Mouse (Mus musculus) C2C12 (cell line): ENCODE results near the gene Cpb1. TPM values are rescaled to one million over a fixed set of nuclear protein-coding genes. Genes with fewer than 3 reads are reported as not detected.

Experiments
- H3K27me3 ChIP-seq: one replicate; pipeline ENCODE4 v1.6.1; 2011; ENCODE audit not compliant: control insufficient read depth, insufficient read depth, insufficient read length
- H3K36me3 ChIP-seq: one replicate; pipeline ENCODE4 v1.6.1; 2011; ENCODE audit not compliant: control insufficient read depth, insufficient read depth
- H3K4me3 ChIP-seq: one replicate; pipeline ENCODE4 v1.5.1; 2011; ENCODE audit warnings: mild to moderate bottlenecking, control low read depth; ENCODE audit not compliant: poor library complexity, insufficient read depth, severe bottlenecking
- H3K79me2 ChIP-seq: one replicate; pipeline ENCODE4 v1.6.1; 2011; ENCODE audit not compliant: control insufficient read depth, insufficient read depth
- H3K79me3 ChIP-seq: one replicate; pipeline ENCODE4 v1.6.1; 2011; ENCODE audit warnings: low read depth, control low read depth
- H3ac ChIP-seq: one replicate; pipeline ENCODE3; 2011; ENCODE audit warnings: low read depth; ENCODE audit not compliant: control insufficient read depth, insufficient read length
- CEBPB ChIP-seq: IDR thresholded peaks from one replicate; pipeline ENCODE4 v1.6.1; 2011; ENCODE audit warnings: low read depth, mild to moderate bottlenecking, control low read depth, moderate library complexity
- CTCF ChIP-seq: IDR thresholded peaks from one replicate; pipeline ENCODE4 v1.5.1; 2011; ENCODE audit not compliant: control insufficient read depth, insufficient read depth, insufficient read length
- FOSL1 ChIP-seq: IDR thresholded peaks from one replicate; pipeline ENCODE4 v1.8.0; 2011; ENCODE audit warnings: mild to moderate bottlenecking, low read length; ENCODE audit not compliant: poor library complexity, insufficient read depth, severe bottlenecking
- MAX ChIP-seq: IDR thresholded peaks from one replicate; pipeline ENCODE4 v1.6.1; 2011; ENCODE audit warnings: mild to moderate bottlenecking, control low read depth
- MYOD1 ChIP-seq: IDR thresholded peaks from one replicate; pipeline ENCODE4 v1.6.1; 2011; ENCODE audit warnings: low read depth; ENCODE audit not compliant: control insufficient read depth, insufficient read length
- MYOG ChIP-seq: IDR thresholded peaks from one replicate; pipeline ENCODE4 v1.6.1; 2011; ENCODE audit not compliant: control insufficient read depth, insufficient read length; ENCODE audit errors: extremely low read depth
- USF1 ChIP-seq: IDR thresholded peaks from one replicate; pipeline ENCODE4 v1.6.1; 2011; ENCODE audit warnings: low read depth, mild to moderate bottlenecking, control low read depth, moderate library complexity
- microRNA-seq: library from miRNA; unstranded; fragments of <30 nt; microRNA quantifications from one replicate; pipeline ENCODE4, GENCODE M21; 2019; ENCODE audit warnings: borderline microRNAs expressed
- polyA plus RNA-seq: library from polyadenylated mRNA; unstranded; fragments of >200 nt; fragmentation: generic; extraction: Trizol; gene quantifications from one replicate; pipeline ENCODE4 v1.2.1, GENCODE M21; 2012; ENCODE audit warnings: missing spikeins

The Cpb1 gene
- polyA plus RNA-seq, 1 experiment: not detected

- Histone ChIP-seq H3K79me3 (no peaks in the 10 kb centered on the region), H3K36me3 (no peaks in the 10 kb centered on the region), H3K4me3 (no peak overlapping the region), H3K79me2 (no peaks in the 10 kb centered on the region), H3ac (no peak overlapping the region), H3K27me3 (no peaks in the 10 kb centered on the region)
- TF ChIP-seq FOSL1 (no peak), MYOD1 (no peak), CEBPB (no peak), MAX (no peak), USF1 (no peak), MYOG (no peak), CTCF (no peak)
Measured at GRCm38 (mm10) chr3:20222926-20223698, 52.4 kb downstream of the Cpb1 start.

DNA sequence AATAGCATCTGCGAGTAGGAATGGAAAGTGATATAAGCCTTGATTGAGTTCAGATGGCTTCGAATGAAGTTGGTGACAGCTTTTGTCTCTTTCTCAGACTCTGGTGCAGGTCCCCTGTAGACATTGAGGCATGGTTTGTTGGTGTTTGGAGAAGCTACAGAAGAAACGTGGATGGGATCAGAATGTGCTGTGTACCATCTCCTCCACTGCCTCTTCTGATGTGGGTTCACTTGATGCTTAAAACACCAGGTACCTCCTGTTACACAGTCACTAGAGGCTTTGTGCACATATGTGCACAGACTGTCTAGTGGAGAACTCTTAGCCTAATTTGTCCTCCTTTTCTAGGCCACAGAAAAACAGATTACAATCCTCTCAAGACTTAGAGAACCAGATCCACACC is 53.4 kb downstream of the Cpb1 start:
- no peak overlapping the region for H3K4me3 ChIP-seq
- H3K79me2 ChIP-seq: no peaks in the 10 kb centered on the region
- TF ChIP-seq USF1: no peak
- no peak for TF ChIP-seq MYOD1
- TF ChIP-seq MAX: no peak
- no peak for TF ChIP-seq CTCF
- no peak for TF ChIP-seq FOSL1
- no peak for TF ChIP-seq MYOG
- TF ChIP-seq CEBPB: no peak
- H3ac ChIP-seq: no peak overlapping the region
- H3K36me3 ChIP-seq: no peaks in the 10 kb centered on the region
- H3K79me3 ChIP-seq: no peaks in the 10 kb centered on the region
- no peaks in the 10 kb centered on the region for H3K27me3 ChIP-seq

DNA sequence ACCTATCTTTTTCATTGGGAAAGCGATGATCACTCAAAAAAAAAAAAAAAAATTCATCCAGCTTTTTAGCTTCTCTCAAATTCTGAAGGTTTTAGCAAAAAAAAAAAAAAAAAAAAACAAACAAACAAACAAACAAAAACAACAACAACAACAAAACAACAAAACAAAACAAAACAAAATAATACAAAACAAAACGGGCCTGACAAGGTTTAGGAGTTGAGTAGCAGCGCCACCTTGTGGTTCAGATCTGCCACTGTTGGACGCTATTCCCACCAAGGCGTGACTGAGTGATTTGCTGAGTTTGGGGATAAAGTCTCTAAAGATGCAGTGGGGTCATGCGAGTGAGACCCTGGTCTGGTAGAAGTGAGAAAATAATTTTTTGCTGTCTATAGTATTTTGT is 76.7 kb downstream of the Cpb1 start:
- no peaks in the 10 kb centered on the region for H3K27me3 ChIP-seq
- no peaks in the 10 kb centered on the region for H3K36me3 ChIP-seq
- no peaks in the 10 kb centered on the region for H3K79me2 ChIP-seq
- TF ChIP-seq FOSL1 (no peak), CTCF (peak; percentile 67), USF1 (no peak), MYOG (no peak), MYOD1 (no peak), CEBPB (no peak)
- H3K4me3 ChIP-seq: no peak overlapping the region
- H3K79me3 ChIP-seq: no peaks in the 10 kb centered on the region
- H3ac ChIP-seq: no peak overlapping the region

Small RNA genes lying within 50 kb of the gene (microRNA-seq; reads per million reads assigned to microRNA genes)
- not detected for gene Mir7007

Other genes with a start within 250 kb of the Cpb1 start
- 3.5 TPM for gene Hps3, start 240.4 kb downstream of the Cpb1 start, polyA plus RNA-seq
- gene Hltf, start 217.9 kb downstream of the Cpb1 start, polyA plus RNA-seq: 1.9 TPM
- gene Gyg, start 120.4 kb downstream of the Cpb1 start, polyA plus RNA-seq: 20.6 TPM
- not detected for gene Cpa3, start 33.6 kb downstream of the Cpb1 start, polyA plus RNA-seq
- gene Agtr1b, start 91.4 kb upstream of the Cpb1 start, polyA plus RNA-seq: not detected